Mouse (Mus musculus) retina, postnatal 1 day (tissue): Measurements from ENCODE around the gene Cyth4.
A peak's percentile ranks its signal among the peaks of the same experiment; 100 is the strongest.

Source experiments
- DNase-seq: peaks from one replicate; pipeline ENCODE4 v3.0.0-alpha.2; 2012

Cyth4 gene

DNA sequence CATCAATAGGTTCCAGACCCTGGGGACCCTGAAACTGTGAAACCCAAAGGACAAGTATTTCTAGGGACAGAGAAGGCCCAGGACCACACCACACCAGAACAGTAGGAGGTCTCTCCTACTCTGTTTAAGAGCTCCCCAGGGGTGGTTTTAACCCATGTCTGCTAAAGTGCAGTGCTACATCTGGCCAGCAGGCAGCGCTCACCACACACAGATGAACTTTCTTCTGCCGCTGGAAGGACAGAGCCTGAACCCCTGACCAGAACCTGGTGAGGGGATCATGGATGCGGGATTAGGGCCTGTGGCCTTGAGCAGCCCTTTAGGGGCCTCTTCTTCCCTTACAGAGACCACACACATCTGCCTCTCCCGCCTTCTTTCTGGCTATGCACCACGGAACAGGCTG is 26.6 kb downstream of the Cyth4 start:
- peak; percentile 82 for DNase-seq

DNA sequence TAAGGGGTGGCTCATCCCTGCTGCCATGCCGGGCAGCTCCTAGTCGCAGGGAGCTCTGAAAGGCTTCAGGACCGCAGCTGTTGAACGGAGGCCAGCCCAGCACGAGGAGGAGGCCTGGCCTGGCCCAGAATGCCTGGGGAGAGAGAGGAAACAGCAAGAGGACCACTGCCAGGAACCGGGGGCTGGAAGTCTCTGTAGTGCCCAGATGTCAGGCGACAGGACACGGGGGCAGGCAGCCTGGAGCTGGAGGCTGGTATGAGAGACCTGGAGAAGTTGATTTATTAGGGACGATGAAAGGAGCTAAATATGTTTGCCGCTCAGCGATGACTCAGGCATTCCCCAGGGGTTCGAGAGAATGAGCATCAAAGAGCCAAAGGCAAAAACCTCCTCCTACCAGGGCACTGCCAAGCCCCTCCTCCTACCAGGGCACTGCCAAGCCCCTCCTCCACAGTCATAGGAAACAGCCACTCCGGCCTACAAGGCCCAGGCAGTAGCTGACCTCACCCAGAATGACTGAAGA is 27.6 kb downstream of the Cyth4 start:
- peak; percentile 50 for DNase-seq

DNA sequence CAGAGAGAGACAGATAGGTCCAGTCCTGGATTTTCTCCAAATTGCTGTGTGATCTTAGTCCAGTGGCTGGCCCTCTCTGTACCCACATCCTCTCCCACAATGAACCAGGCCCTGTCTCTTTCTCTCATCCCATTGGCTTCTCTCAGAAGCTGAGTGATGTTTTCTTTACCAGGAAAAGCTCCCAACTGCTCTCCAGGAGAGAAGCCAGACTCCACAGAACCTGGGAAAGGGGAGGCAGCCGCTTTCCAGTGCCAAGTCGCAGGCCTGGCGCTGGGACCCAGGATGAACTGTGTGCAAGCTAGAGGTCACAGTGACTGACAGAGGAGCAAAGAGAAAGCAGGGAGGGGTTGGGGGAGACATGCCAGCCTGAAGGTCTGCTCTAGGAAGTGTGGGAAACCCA is 28.1 kb downstream of the Cyth4 start:
- no peak for DNase-seq

DNA sequence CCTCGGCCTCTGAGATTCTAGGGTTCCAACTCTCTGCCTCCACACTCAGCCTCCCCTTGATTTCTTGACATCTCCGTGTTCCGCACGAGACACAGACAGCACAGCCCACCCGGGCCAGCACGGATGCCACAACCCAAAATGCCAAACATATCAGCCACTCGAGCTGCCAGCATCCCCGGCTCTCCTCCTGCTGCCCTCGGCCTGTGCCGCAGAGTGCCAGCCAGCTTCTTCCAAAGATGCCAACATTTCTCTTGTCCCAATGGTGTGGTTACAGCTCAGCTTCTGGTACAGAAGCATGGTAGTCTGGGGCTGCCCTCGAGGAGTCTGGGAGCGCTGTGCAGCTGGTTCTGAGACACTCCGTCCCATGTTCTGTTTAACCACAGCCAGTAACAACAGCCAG is 29.4 kb downstream of the Cyth4 start:
- DNase-seq: no peak

DNA sequence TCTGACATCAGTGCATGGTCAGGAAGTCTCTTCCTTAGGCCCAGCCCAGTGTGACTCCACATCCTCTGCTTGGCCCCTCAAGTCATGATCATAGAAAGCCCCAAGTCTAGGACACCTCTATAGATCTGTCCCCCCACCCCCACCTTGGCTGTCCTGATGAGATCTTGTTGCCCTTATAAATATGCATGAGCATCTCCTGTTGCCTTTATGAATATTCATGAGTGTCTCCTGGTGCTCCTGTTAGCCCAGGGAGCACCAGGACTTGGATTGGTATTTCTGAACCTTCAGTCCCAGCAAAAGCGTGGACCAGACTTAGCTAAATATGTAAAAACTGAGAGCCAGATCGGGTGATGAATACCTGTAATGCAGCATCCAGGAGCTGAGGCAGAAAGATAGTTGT is 35.5 kb downstream of the Cyth4 start:
- no peak for DNase-seq

DNA sequence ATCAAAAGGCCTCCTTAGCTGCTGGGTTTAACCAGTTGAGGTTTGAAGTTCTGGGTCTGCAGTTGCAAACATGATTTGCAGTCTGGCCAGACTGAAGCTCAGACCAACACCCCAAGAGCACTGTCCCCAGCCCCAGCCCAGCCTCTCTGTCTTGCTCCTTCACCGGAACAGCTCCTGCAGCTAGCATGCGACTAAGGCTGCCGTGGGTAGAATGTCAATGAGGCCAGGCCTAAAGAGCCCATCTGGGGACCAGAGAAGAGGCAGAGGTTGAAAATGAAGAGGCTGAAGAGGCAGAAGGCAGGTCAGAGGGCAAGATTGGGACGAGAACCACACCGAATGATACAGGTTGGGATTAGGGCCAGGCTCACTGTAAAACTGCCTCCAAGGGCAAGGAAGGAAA is 36.6 kb downstream of the Cyth4 start:
- DNase-seq: no peak

DNA sequence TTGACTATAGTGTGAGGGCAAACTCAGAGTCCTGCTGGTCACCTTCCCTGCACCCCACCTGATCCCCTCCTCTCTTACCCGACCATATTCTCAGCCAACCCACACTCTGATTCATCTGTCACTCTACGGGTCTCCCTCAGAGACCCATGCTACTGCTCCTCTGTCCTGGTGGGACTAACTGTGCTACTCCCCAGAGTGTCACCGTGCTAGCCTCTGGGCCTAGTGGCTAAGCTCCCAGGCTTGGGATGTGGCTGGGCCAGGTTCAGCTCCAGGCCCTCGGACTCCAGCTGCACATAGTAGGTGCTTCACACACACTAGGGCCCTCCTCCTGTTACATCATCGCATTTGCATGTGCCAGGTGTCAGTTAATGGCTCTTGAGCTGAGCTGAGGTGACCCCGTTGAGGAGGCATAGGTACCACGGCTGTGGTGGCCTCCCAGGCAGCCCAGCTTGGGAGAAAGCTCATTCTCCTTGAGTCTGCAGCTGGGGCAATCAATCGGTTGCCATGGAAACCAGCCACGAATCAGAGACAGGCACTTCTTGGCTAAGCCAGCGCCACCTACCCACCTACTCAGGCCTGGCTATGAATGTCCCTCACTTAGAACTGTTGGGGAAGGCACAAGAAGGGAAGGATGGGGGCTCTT is 37.4 kb downstream of the Cyth4 start:
- DNase-seq: peak; percentile 81

DNA sequence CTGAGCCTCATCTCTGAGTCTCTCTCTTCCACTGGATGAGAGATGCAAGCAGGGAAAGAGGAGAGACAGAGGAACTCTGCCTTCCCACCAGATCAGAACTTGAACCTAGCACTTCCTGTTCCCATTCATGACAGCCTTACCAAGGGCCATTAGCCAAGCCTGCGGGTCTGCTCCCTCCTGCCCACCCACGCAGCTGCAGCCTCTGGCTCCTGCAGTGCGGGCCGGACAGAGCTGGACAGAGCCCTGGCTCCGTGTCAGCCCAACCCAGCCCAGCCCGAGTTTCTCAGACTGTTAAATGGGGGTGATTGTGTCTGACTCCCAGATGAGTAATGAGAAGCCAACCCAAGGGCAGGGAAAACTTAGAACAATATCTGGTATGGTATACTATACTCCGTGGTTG is 38.4 kb downstream of the Cyth4 start:
- DNase-seq: no peak

DNA sequence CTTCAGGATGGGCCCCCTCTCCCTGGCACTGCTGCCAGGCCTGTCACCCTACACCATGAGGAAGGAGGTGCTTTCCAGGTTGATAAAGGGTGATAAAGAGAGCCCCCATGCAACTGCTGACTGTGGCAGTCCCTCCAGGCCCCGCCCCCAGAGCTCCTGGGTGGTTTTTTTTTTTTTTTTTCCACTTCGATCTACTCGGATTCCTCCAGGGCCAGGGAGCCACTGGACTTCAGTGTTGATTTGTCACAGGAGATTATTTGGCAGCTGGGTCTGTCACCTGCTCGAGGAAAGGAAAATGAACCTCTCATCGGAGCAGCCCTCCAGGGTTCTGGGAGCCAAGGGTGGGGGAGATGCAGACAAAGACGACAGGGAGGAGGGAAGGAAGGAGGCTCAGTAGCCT is 46.8 kb downstream of the Cyth4 start:
- peak; percentile 66 for DNase-seq

DNA sequence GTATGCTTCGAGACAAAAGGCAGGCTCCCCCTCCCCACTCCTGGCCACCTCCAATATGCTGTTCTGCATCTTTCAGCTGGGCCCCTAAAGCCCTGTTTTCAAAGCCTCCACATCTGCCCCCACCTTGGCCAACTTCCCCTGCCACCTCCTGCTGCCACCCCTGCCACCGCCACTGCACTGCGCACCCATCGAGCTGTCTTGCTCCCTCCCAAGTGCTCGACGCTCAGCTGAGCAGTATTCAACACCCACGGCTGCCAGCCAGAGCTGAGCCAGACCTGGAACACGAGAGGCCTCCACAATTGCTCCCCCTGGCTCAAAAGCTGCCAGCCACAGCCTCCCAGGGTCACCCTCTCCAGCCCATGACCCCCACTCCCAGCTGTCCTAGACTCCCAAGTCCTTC is 47.8 kb downstream of the Cyth4 start:
- no peak for DNase-seq

DNA sequence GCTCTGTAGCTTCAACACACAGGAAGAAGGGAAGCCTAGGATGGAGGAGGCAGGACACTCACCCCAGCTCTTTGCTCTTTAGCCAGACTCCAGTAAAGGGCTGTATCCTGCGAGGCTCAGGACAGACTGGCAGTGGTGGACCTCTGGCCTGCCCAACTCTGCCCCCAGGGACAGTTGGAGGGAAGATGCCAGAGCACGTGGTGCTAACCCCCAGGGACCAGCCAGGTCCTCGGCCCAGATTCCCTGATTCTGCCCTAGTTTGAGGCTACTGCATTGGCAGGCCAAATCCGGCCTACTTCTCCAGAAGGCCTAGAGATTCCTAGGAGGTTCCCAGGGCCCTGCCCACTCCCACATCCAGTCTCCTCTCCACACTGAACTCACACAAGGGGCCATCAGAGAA is 50.9 kb downstream of the Cyth4 start:
- DNase-seq: no peak

DNA sequence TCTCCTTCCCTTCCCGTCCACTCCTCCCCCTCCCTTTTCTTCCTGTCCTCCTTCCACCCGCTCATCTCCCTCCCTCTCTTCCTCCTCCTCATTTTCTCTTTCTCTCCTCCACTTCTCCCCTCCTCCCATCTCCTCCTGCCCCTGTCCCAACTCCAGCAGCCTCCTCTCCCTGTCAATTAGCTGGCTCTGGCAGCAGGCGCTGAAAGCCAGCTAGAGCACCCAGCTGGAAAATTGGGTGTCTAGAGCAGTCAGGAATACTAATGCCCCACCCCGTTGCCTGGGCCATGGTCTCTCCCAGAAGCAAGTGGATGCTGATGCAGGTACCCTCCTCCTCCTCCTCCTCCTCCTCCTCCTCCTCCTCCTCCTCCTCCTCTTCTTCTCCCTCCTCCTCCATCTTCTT is 54.3 kb downstream of the Cyth4 start:
- DNase-seq: peak; percentile 67

DNA sequence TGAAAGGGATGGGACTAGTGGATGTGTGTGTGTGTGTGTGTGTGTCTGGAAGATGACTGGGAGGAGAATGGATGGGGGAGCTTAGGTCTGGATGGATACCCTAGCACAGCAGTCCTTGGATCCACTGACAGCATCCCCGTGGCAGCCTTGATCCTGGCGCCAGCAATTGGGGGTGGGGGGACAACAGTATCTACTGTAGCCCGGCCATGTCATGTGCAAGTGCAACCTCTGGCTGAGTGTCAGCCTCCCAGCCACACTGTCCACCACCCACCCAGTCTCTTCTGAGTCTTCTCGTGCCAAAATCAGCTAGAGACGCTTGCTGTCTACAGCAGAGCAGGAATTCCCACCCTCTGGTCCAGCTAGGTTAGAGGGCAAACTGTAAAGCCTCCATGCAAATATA is 67.4 kb downstream of the Cyth4 start:
- DNase-seq: no peak

DNA sequence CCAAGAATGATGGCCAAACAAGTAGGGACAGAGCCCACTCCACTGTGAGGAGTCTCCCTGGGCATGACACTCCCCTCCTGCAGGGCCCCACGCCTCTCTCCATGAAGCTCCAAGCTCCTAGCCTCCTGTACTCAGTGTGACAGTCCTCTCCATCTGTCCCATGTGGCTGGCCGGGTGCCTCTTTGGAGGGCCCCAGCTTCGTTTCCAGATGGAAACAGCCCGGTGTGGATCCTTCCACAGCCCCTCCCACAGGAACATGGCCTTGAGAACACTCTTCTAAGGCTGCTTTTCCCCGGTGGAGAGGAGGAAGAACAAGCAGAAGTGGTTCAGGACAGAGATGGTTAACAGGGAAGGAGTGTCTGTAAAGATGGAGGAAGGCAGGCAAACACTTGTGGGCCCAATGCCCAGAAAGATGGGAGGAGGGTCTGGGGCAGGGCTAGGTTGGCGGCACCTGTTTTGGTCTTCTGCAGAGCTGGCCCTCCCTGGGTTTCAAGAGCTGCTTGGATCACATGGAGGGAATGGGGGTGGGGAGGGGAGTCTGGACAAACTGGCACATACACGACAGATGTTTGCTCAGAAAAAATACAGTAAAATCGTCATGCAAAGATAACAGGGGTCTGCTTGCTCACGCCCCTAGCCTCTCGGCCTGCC is 72.5 kb downstream of the Cyth4 start:
- DNase-seq: no peak

DNA sequence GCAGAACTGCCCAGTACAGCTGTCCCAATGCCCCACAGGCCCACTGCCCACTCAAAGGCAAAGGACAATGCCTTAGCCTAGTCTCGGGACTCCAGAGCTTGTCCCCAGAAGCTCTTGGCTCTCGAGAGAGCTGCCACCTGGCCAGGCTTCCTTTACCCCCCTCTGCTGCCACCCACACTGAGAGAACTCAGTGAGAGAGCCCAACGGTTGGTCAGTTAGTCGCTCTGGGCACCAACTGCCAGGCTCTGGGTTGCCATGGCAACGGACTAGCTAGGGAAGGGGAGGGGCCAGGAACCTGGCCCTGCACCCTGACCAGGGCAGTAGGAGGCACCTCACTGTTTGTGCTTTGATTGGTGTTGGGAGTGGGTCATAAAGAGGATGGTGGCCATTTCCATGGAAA is 73.5 kb downstream of the Cyth4 start:
- peak; percentile 93 for DNase-seq
